Mouse (Mus musculus): ENCODE results near the gene Ctnnd2.

Gene Ctnnd2

GRCm38 (mm10) chr15:30550956-30551355 lies 378.6 kb downstream of the Ctnnd2 start:
- no peak for DNase-seq

DNA sequence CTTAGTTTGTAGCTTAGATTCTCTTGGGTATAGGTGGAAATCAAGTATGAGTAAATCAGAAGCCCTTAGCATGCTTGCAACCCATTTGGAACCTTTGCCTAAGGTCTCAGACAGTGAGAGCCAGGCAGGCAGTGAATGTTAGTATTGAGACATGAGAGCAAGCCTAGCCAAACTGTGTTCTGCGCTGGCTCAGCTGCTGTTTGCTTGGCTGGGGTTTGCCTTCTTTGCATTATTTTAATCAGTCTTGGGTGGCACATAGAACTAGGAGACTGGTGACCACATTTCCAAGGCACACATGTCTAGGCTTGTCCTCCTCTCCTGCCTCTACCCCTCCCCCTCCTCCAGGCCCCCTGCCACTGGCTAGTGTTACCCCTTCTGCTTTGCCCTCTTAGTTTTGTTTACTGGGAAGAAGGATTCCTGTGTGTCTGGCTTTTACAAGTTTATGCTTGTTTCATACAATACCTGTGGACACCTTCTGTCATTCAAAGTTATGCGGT lies 381.6 kb downstream of the Ctnnd2 start:
- no peak for DNase-seq

GRCm38 (mm10) chr15:30555787-30556186 lies 383.4 kb downstream of the Ctnnd2 start:
- no peak for DNase-seq

DNA sequence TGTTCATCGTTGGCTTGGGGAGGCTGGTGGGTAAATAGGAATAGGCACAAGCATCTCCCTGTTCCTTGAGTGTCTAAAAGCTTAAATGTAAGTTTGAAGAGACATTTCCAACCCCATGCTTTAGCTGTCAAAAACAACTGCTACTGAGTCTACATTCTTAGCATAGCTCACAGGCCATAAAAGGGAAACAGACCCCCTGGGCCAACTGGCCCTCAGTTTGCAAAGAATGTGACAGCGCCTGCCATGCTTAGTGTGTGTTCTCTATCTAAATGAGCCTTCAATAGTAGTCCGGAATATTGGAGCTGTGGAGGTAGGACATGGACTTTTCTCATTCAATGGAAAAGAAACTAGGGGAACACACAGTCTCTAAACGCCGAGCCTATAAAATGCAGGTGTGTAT lies 390.0 kb downstream of the Ctnnd2 start:
- no peak for DNase-seq

- DNase-seq: no peak
Measured at GRCm38 (mm10) chr15:30564594-30564993, 392.2 kb downstream of the Ctnnd2 start.

GRCm38 (mm10) chr15:30570254-30570800 lies 397.9 kb downstream of the Ctnnd2 start:
- no peak for DNase-seq

DNA sequence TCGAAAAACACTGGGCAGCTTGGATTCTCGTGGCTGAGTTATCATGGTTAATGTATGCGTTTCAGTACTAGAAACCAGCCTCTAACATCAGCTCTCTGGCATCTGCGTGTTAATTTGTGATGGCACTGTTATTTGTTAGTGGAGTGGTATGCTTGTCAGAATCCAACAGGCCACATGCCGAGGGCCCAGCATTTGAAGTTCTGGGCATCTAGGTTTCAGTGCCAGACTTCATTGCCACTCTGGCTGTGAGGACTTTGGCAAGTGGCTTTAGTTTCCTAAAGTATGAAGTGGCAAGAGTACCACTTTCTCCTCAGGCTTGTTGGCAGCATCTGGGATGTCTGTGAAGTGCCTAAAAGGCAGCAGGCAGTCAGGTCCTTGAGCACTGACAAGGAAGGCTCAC lies 415.1 kb downstream of the Ctnnd2 start:
- no peak for DNase-seq

- DNase-seq: no peak
Measured at GRCm38 (mm10) chr15:30590865-30591264, 418.5 kb downstream of the Ctnnd2 start.

DNA sequence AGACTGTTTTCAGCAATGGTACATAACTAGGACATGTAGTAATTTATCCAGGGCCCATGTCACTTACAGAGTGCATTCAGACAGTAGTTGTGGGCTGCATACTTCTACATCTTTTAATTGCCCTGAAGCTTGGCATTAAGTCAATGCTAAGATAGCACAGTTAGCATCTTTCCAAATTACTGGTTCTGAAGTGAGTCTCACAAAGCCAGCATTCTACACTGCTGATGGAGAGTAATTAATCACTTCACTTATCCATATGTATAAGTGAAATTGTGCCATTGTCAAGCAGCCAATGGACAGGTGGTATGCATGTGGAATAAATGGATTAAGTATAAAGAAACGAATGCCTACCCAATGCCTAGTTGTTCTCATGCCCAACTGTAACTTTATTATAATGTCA lies 423.1 kb downstream of the Ctnnd2 start:
- no peak for DNase-seq

DNA sequence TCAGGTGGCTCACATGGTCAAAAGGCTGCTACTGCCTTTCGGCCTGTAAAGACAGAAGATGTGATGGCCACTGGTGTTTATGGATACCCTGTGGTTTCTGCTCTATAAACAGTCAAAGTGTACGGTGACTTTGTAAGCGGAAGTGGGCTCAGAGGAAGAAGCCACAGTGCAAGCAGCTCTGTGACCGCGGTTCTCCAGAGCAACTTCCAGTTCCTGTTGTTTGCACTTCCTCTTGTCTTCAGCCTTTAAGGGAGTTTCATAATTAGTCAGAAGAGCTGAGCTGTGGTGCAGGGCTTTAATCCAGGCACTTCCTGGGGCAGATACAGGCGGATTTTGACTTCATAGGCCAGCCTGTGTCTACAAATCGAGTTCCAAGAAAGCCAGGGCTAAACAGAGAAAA lies 438.2 kb downstream of the Ctnnd2 start:
- peak; percentile 7 for DNase-seq

GRCm38 (mm10) chr15:30615451-30615850 lies 443.1 kb downstream of the Ctnnd2 start:
- no peak for DNase-seq

DNA sequence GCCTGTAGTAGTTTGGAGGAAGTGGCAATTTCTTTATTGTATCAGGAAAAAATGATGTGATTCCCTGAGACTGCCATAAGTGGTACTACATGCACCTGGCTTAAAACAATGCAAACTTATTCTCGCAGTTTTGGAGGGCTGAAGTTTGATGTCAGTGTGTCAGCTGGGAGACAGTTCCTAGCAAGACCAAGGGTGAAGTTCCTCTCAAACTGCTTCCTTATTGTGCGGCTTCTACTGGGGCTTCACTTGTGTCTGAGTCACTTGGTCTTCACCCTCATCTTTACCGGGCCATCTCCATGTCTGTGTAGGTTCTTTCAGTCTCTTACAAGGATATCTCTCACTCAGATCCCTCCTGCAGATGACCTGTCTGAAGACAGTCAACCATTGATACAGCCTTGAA lies 444.5 kb downstream of the Ctnnd2 start:
- DNase-seq: no peak

GRCm38 (mm10) chr15:30617932-30618331 lies 445.5 kb downstream of the Ctnnd2 start:
- no peak for DNase-seq

GRCm38 (mm10) chr15:30628524-30628923 lies 456.1 kb downstream of the Ctnnd2 start:
- DNase-seq: no peak

GRCm38 (mm10) chr15:30632113-30632735 lies 459.8 kb downstream of the Ctnnd2 start:
- no peak for DNase-seq

DNA sequence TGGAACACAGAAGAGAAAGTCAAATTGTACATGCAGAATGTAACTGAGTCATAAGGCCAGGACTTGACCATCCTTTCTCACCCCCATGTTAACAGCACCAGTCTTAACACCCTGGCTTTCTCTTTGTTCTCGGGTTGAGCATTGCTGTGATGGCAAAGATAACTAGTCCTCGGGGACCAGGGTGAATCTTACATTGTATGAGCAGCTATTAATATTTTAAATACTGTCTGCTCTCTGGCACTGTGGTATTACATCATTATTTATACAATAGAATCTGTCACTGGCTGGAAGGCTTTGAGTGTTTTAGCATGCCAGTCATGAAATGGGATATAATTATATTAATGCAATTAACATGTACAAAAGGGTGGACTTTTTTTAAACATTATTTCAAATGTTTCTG lies 461.5 kb downstream of the Ctnnd2 start:
- no peak for DNase-seq

DNA sequence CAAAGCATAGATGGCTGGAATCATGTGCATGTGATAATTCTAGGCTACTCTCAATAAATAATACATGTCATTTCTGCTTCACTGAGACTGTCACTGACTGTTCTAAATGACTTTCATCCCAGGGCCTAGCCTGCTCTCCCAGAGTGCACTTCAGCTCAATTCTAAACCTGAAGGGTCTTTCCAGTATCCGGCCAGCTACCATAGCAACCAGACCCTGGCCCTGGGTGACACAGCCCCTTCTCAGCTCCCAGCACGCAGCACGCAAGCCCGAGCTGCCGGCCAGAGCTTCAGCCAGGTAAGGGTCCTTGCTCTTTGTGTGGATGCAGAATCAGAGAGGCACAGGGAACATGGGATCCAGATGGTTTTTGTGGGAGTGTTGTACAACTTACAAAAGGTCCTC lies 462.1 kb downstream of the Ctnnd2 start:
- DNase-seq: no peak

DNA sequence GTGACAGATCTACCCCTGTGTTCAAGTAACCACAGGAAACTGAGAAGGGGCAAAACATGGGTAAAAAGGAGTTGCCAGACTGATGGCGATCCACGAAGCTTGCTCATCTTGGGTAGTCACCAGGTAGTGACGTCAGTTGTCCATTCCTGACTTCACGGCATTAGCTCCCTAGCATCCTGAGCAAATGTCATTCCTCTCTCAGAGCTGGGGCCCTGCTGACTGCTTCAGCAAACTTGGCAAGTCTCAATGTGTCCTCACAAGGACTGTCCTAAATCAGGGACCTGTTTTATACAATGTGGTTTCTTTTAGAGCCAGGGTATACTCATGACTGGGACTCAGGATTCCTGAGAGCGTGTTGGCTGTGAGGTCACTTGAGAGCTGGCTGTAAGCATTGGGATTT lies 468.3 kb downstream of the Ctnnd2 start:
- DNase-seq: no peak

- DNase-seq: no peak
Measured at GRCm38 (mm10) chr15:30645688-30646087, 473.3 kb downstream of the Ctnnd2 start.

DNA sequence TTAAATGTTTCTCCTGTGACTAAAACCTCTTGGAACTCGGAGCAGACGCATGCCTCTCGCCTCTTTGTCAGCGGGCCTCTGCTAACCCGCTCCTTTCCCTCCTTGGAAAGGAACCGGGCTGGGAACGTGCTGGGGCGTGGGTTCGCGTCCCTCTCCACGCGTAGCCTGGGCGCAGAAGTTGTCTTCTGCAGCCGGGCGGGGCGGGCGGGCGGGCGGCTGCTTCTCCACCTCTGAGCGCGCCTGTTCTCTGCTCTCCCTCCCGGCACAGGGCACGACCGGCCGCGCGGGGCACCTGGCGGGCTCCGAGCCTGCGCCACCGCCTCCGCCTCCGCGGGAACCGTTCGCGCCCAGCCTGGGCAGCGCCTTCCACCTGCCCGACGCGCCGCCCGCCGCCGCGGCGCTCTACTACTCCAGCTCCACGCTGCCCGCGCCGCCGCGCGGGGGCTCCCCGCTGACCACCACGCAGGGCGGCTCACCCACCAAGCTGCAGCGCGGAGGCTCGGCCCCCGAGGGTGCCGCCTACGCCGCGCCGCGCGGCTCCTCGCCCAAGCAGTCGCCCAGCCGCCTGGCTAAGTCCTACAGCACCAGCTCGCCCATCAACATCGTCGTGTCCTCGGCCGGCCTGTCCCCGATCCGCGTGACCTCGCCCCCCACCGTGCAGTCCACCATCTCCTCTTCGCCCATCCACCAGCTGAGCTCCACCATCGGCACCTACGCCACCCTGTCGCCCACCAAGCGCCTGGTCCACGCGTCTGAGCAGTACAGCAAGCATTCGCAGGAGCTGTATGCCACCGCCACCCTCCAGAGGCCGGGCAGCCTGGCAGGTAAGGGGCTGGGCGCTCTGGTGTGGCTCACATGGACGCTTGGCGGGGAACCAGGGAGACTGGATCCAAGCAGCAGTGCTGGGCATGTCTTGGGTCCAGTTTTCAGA lies 474.4 kb downstream of the Ctnnd2 start:
- peak; percentile 12 for DNase-seq

- DNase-seq: no peak
Measured at GRCm38 (mm10) chr15:30647679-30648311, 475.4 kb downstream of the Ctnnd2 start.

GRCm38 (mm10) chr15:30649964-30650363 lies 477.6 kb downstream of the Ctnnd2 start:
- DNase-seq: no peak

- DNase-seq: no peak
Measured at GRCm38 (mm10) chr15:30655433-30655832, 483.0 kb downstream of the Ctnnd2 start.
